Mouse (Mus musculus): Measurements from ENCODE around the gene Tmem176a.

Gene Tmem176a

DNA sequence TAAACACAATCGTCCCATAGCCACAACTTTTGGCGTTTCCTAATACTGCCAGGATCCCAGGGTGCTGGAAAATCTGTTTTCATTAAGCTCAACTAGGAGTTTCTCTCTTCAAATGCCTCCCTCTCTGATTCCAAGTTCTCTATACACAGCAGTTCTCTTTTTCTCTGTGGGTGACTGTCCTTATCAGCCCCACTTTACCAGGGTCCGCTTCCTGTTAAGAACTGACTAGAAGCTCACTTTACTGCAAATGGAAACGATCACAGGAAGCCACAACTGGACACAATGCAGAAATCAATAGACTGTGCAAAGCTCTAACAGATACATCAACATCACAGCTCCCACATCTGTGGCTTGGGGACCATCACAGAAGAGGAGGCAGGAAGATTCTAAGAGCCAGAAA is 53.5 kb downstream of the Tmem176a start:
- no peak for DNase-seq (ENCODE audit: low read depth, low spot score)

DNA sequence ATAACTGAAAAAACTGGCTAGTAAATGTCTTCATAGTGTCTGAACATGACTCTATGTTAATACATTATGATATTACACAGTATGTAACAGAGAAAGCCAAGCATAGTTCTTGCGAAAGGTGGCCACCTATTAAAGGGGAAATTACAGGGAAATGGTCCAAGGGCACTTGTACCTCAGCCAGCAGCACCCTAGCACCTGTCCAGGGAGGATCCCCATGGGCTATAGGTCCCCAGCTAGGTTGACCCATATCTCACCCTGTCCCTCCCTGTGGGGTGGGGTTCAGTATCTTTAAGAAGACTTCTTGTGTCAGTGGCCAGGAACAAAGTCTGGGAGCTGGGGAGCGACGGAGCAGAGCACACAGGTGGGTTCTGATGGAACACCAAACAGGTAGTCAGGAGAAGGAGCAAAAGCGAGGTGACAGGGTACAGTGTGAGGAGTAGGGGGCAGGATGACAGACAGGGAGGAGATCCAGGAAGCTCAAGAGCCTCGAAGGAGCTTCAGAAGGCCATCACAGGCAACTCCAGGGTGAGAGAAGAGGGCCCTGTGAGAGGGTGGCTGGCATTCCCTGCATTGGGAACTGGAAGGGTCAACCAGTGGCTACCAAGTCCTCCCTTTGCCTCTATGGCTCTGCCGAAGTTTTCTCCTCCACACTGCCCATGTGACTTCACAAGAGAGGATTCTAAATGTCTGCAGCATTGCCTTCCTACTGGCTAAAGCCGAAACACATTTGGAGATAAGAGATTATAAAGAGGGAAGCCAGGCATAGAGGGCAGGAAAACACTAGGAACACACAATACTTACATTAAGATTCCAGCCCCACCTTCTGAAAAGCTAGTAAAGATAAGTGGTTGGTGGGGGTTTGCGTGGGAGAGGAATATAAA is 54.5 kb downstream of the Tmem176a start:
- DNase-seq (ENCODE audit: low read depth, low spot score): no peak

DNA sequence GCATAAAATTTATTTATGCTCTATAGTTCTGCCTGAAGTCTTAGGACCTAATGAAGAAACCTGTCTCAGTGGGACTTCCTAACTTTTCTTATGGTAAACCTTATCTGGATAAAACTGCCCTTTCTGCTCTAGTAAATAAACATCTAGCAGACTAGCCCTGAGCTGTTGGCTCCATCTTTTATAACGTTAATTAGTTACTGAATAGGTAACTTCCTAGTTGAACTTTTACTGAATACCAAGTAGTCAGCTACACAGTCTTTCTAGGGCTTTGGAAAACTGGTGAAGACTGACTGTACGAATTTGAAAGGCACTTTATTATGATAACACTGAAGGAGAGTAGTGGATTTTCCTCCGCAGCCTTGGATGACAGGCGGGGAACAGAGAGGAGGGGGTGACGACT is 55.2 kb downstream of the Tmem176a start:
- DNase-seq (ENCODE audit: low read depth, low spot score): no peak

All from mesoderm, embryonic 11.5 days (tissue).